Mouse (Mus musculus) liver, adult (tissue): ENCODE data around the gene Hapln4.

Experiments used
- GATA4 ChIP-seq: IDR thresholded peaks from 2 replicates; pipeline ENCODE4 v1.6.1; 2014; ENCODE audit warnings: mild to moderate bottlenecking, low read length; ENCODE audit not compliant: insufficient replicate concordance

Gene Hapln4

DNA sequence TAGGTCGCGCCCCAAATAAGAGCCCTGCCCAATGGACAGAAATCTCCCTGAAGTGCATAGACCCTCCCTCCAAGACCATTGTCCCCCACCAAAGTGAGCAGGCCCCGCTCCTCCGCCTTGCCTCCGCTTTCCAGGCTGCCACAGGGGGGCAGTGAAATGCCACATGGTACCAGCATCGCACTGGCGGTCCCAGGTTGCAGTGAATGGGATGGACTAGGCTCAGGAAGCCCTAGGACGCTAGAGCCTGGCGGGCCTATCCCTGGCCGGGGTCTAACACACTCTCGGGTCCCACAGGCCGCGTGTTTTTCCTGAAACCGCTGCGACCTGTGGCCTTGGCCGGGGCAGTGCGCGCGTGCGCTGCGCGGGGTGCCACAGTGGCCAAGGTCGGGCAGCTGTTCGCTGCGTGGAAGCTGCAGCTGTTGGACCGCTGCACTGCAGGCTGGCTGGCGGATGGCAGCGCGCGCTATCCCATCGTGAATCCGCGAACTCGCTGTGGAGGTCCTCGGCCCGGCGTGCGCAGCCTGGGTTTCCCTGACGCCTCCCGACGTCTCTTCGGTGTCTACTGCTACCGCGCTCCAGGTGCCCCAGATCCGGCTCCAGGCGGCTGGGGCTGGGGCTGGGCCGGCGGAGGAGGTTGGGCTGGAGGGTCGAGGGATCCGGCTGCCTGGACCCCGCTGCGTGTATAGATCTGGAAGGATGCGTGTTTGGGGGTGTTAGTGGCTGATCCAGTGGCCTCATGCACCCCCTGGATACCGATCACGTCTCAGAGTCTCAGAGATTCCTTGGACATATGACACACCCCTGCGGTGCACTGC lies 4.8 kb downstream of the Hapln4 start:
- no peak for TF ChIP-seq GATA4

GRCm38 (mm10) chr8:70089296-70089960 lies 6.2 kb downstream of the Hapln4 start:
- no peak for TF ChIP-seq GATA4

GRCm38 (mm10) chr8:70092786-70093185 lies 9.5 kb downstream of the Hapln4 start:
- no peak for TF ChIP-seq GATA4

DNA sequence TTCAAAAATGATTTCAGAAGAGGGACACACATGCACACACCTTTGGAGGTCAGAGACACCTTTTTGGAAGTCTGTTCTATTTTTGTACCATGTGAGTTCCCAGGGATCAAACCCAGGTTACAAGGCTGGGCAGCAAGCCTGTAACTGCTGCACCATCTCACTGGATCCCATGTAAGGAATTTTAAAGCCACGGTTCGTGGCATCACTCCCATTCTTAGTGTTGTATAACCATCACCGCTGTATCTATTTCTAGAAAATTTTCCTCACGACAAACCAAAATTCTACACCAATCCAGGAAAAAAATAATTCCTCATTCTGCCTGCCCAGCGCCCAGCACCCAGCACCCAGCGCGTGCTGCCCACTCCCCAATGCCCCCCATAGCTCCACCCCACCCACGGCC lies 16.0 kb downstream of the Hapln4 start:
- TF ChIP-seq GATA4: no peak

- TF ChIP-seq GATA4: no peak
These were observed 17.0 kb downstream of the Hapln4 start for GRCm38 (mm10) chr8:70100241-70100640.

GRCm38 (mm10) chr8:70104506-70104905 lies 21.2 kb downstream of the Hapln4 start:
- no peak for TF ChIP-seq GATA4

- no peak for TF ChIP-seq GATA4
These were observed 21.7 kb downstream of the Hapln4 start for GRCm38 (mm10) chr8:70104922-70105321.

DNA sequence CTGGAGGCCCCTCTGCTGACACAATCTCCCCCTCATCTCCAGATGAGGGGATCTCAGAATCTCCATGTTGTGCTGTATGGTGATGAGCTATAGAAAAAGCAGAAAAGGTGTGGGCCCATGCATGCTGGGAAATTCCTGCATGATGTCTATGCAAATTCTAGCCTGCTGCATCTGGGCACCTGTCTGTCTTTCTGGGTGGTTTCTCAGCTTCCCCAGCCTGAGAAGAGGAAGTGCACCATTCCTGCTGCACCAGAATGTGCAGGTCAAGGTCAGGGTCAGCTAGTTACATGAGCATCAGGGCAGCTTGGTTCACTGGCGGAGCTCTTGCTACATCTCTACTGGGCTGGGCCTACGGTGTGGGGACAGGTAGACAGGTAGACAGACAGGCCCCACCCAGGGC lies 27.2 kb downstream of the Hapln4 start:
- no peak for TF ChIP-seq GATA4

DNA sequence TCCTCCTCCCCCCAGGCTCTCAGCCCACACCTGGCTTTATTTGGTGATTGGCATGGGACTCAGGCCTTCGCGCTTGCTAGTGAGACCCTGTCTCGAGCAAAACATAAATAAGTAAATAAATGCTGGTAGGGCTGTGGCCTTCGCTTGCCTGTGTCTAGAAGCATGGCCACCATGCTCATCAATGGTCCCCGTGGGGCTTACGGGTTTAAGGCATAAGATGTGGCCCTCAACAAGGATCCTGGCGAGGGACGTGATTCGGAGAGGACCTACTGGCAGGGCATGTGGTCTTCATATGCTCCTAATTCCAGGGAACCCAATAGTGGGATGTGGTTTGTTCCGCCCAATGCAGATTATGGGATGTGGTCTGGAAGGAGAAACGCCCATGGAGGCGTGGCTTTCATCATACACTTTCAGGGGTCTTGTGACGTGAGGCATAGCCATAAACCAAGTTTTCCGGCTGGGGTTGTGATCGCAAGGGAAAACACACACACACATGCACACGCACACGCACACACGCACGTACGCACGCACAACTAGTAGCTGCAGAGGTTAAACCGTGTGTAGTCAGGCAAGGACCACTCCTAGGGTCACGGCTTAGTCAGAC lies 28.0 kb downstream of the Hapln4 start:
- no peak for TF ChIP-seq GATA4

DNA sequence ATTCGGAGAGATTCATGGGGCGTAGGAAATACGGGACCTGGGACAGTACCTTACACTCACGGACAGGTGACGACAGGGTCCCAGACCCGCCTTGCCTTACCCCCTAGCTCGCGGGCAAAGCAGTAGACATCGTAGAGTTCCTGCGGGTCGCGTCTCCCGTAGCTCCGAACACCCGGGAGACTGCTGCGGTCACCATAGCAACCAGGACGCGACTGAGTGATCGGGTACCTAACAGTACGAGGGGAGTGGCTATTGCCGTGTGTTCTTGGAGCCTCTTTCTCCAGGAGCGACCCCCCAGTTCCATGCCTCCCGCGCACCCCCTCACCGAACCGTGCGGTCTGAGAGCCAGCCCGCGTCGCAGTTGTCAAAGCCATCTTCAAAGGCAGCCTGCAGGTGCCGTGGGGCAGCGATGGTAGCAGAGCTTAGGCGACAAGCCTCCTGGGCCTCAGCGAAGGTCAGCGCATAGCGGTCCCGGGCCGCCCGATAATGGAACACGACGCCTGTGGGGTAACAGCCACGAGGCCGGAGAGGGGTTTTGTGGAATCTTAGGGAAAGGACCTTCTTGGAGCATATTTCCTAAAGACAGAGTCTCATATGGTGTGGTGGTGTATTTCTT lies 29.3 kb downstream of the Hapln4 start:
- no peak for TF ChIP-seq GATA4

GRCm38 (mm10) chr8:70114488-70114887 lies 31.2 kb downstream of the Hapln4 start:
- TF ChIP-seq GATA4: no peak

GRCm38 (mm10) chr8:70114892-70115291 lies 31.6 kb downstream of the Hapln4 start:
- TF ChIP-seq GATA4: no peak

- no peak for TF ChIP-seq GATA4
These were observed 34.4 kb downstream of the Hapln4 start for GRCm38 (mm10) chr8:70117611-70118010.

DNA sequence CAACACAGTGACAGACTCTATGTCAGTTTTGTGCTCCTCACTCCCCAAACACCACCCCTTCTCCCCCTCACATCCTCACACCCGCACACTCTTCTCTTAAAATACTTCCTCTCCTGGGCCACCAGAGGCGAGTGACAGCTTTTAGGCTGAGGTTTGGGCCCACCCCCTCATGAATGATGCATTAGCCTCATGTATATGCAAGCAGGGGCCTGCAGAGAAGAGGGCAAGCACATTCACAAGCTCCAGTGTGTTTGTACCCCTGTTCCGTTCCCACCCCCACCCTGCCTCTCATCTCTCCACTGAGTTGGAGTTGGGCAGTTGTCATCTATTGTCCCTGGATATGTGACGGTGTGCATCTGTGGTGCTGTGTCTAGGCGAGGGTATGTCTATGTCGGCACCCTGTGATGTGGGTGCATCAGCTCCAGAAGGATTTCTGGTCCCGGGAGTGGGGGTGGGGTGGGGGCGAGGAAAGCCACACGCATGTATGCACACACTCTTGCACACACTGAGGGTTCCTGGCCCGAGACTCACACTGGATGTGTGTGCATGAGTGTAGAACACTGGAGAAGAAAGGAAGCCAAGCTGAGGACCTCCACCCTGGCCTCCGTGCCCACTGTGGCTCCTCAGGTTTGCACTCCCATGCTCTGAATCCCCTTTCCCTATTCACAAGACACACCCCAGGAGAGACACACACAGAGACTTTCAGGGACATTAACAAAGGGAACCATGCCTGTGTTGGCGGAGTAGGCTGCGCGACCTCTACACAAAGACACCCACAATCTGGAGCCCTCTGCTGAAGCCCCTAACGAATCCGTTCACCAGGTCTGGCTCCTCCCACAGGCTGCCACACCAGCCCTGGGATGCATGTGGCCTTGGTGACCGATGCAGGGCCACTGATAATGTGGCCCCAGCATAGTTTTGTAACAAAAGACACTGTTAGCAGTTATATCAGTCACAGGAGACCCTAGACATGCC lies 35.8 kb downstream of the Hapln4 start:
- no peak for TF ChIP-seq GATA4

DNA sequence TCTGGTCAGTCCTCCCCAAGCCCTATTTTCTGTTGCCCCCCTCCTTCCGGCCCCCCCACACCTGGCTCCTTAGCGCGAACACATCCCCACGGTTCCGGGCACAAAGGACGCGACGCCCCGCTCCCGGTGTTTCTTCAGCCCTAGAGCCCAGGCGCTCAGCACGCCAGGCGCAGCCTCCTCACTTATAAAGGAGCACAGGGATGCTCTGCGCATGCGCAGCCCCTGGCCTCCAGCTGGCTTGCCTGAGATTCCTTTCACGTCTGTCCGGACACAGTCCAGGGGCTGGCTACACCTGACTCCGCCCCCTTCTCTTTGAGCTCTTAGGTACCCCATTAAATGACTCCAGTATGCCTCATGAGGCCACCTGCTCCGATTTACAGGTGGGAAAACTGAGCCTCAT lies 37.4 kb downstream of the Hapln4 start, which contains the start of gene Ncan:
Ncan (minus strand) TSS at position 207 of the 400 bp plus-strand sequence.
- no peak for TF ChIP-seq GATA4
